Mouse (Mus musculus) brain, embryonic 18.5 days (tissue): ENCODE results near the gene Tnpo3.

Source experiments
- DNase-seq: peaks from one replicate; pipeline ENCODE4 v3.0.0-alpha.2; 2012; ENCODE audit warnings: low read depth, low spot score

Tnpo3 gene

DNA sequence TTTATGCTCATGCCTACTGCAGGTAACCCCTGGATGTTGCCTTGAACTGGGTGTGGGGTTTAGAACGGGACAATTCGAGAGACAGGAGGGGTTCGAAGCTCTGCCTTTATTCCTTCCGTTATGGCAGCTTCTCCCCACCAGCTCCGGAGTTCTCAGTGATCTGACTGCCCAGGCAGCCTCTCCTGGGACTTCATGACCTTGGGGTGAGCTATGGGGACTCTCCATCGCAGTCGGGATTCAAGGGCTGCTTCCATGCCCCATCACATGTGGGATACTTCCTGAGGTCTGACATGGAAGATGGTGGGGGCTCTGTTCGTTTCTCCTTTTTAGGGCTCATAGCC, 81.6 kb downstream of the Tnpo3 start:
- no peak for DNase-seq

DNA sequence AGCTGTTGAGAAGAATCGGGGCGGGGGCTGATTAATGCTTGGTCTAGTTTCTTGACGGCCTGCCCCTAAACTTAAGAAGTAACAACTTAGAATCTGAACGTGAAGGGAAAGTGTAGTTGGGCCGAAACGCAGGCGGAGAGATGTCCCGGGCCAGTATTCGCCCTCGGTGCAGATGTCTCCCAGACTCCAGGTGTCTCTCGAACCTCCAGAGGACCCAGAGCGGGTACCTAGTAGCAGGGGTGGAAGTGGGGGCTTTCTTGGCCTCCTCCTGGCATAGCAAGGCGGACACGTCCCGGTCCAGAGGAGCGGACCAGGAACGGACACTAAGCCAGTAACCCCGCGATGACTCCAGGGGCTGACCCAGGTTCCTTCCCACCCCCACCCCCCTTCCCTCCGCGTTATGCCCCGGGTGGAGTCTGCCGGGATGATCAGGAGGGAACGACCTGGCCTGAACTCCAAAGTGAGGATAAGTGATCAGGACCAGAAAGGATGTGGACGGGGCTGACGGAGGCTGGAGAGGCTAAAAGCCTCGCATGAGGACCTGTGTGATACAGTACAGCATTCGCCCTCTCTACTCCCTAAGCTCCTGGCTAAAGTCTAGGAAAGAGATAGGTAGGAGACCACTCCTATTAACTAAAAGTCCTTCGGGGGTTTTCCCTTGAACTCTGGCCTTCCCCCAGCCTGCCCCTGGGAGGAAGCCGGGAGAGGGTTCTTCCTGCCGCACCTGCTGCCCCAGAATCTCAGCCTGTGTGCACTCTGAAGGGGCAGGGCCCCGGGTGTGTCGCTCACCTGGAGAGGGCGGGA, 82.1 kb downstream of the Tnpo3 start:
- DNase-seq = no peak

DNA sequence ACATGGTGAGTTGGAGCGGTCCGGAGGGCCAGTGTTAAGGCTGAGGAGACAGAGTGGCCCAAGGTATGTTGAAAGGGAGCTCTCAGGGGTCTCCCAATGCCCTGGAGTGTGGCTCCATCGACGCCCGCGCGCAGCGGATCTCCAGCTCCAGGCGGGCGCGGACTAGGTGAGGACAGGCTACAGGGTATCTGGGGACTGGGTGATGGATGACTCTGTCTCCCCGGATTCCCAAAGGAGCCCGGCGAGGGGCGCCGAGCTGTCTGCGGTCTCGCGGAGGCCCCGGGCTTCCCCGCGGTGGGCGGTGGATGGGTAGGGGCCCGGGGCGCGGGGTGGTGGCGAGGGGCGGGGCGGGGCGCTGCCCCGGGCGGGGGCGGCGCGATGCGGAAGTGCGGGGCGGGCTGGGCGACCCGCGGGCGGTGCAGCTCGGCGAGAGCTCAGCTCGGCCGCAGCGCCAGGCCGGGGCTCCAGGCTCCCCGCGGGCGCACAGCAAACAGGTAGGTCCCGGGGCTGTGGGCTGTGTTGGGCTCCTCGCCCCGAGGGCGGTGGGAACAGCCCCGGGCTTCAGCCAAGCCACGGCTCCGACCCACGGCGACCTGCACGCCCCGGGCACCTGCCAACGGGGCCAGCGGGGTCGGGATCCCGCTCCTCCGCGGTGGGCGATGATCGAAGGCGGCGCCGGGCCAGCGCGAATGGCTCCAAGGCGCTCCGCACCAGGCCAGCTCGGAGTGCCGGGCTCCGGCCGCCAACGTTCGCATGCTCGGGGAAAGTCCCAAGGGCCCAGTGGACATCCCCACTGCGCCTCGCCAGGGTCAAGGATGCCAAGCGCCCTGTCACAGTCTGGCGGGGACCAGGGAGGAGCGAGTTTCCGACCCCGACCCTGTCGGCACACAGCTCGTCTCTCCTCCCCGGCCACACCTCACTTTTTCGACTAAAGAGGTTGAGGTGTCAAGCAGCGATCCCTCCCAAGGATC, 83.1 kb downstream of the Tnpo3 start, which contains the start of gene Irf5:
Gene Irf5, plus strand, starts transcription at position 345 of the 971 bp plus-strand sequence.
- DNase-seq = no peak

DNA sequence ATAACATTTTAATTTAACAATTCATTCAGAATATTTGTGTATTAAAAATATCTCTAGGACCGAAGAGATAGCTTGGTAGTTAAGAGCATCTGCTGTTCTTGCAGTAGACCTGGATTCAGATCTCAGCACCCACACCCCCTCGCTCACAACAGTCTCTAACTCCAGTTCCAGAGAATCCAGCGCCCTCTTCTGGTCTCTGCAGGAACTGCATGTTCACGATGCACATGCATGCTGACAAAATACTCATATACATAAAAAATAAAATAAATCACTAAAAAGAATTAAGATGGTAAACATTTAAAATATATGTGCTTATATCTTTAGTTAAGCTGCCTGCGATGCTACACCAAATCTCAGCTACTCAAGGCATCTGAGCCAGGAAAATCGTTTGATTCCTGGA, 84.4 kb downstream of the Tnpo3 start:
- no peak for DNase-seq

DNA sequence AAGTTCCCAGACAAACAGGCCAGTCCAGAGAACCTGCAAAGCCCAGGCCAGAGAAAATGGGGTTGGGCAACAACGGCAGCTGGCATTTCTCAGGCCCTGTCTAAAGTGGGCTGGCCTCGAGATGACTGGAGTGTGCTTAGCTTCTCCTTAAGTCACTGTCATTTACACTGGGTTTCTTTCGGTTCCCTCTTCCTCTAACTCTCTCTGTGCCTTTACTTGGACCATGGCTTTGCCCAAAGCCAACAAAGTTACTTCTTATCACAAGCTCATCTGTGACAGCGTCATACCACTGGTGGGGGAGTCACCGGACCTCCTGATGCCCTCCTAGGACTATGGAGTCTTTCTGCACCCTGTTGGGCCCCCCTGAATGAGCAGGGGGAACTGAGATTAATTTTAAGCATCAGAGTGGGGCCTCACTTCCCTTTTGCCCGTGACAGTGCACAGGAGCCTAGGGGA, 85.6 kb downstream of the Tnpo3 start:
- no peak for DNase-seq

DNA sequence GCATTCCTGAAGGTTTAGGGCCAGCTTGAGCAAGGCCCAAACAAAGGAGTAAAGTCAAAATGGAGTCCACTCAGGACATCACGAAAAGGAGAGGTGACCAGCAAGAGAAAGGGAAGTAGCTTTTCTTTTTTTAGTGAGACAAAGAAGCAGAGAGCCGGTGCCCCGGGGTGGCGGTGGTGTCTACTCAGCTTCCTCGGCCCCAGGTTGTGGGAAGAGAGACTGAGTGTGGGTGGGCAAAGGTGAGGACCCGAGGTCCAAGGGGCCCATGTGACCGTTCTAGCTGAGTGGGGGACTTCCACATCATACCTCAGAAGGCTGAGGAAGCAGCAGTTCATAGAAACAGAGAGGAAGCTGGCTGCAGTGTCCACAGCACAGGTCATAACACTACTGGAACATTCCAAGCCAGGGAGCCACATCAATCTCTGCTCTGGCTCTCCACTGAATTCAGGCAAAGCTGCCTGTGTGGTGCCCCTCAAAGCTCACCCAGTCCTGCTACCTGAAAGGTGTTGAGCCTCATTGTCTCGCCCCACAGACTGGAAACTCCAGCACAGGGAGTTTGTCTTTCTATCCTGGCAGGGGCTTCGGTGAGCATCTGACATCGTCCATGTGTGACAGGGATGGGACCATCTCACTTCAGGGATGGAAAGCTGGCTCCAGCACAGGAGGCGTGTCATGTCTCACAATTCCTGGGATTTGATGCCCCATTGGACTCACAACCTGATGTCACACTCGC, 86.2 kb downstream of the Tnpo3 start:
- no peak for DNase-seq

DNA sequence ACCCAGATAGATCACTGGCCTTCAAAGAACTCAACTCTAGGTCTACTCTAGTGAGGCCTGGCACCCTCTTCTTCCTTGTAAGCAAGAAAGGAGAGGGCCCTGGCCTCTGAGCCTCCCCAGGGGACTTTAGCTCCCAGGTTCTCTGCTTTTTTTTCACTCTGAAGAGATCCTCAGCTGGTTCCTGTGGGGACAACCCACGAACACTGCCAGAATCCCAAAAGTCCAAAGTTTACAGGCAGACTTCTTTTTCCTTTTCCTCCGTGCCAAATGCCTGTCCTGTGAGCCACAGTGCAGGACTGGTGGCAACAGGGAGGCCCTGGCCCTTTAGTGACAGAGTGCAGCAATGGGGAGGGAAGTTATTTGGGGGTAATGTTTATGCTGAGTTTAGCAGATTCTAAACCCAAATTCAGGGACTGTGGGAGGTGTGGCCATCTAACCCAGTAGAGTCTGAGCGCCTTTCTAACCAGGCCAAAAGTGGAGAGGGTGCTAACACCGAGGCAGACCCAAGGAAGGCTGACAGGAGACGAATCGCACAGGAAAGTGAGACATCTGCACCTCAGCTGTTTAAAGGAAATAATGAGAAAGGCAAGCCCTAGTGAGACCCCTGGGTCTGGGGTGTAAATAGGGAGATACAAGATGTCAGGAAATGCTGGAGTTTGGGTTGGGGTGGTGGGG, 86.9 kb downstream of the Tnpo3 start:
- no peak for DNase-seq

DNA sequence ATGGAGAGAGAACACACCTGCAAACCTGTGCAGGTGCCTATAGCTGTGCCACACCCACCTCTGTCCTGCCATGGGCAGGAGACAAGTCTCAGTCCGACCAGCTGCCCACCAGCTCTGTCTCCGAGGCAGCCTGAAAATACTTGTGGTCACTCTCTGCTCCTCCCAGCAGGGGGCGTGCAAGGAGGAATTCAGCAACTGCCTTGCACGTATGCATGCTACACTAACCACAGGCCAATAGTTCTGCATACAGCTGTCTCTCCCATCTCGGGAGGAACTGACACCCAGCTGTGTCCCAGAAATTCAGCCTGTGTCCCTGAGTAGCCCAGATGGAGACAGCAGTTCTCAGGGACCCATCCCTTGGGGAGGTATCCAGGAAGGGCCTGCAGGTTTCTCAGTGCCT, 92.5 kb downstream of the Tnpo3 start:
- DNase-seq = no peak

DNA sequence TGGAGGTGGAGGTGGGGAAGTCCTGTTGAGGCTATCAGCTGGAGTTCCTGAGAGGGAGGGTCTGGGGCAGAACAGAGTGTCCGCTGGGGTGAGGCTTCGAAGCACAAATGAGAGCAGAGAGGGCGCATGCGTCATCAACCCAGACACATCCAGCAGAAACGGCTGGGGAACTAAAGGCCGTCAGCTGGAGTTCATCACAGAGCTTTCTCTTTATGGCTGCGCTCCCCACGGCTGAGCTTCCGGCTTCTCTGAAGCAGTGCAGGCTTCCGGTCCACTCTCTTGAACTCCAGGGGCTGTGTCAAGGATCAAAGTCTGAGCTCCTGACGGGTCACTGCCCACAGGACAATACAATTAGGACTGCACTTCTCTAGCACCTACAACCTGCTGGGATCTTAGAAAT, 96.4 kb downstream of the Tnpo3 start:
- no peak for DNase-seq

DNA sequence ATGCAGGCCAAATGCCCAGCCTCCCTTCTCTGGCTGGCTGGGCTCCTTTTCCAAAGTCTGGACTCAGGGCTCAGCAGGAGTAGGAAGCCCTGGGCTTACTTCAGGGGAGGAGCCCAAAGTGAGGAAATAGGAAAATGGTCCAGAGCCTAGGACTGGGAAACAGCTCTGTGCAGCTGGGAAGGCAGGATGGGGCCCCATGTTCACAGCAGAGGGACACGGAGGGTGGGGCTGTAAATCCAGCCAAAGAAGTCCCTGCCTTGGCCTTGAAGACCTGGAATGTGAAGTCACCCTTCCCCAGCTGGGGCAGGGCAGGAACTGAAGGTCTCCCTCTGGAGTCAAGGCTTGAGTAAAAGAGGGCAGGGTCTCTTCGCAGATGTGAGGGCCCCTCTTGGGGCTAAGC, 100.6 kb downstream of the Tnpo3 start:
- no peak for DNase-seq

DNA sequence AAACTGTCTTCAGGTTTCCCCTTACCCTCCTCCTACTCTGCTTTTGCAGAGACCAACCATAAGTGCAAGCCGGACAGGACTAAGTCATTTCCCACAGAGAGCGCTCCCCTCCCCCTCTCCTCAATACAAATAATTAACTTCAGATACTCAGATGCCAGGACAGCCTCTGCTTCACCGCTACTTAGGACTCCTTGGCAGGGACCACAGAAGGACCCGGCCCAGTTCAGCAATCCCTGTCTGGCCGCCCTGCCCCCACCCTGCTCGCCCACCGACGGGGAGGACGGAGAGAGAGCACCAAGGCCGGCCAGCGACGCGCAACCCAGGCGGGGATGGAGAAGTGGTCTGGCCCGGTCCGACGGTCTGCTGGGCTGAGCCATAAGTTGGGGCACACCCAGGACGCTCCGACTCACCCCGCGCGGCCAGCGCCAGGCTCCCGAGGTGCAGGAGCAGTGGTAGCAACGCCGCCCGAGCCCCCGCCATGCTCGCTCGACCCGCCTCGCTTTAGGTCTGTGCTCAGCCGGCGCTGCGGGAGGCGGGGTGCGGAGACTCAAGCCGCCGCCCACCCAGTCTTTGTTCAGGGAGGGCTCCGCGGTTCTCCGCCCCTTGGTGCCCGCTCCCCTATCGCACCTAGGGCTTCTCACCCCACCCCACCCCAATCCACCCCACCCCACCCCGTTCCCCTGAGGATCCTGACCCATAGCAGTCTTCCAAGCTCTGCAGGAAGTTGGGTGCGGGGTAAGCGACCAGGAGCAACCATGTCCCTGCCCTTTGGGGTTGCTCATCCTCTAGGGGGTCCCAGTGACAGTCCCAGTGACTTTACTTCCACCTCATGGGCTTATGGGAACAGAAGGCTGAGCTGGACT, 102.0 kb downstream of the Tnpo3 start, which contains the start of gene Kcp:
Gene Kcp, minus strand, starts transcription at position 506 of the 863 bp plus-strand sequence.
- no peak for DNase-seq

DNA sequence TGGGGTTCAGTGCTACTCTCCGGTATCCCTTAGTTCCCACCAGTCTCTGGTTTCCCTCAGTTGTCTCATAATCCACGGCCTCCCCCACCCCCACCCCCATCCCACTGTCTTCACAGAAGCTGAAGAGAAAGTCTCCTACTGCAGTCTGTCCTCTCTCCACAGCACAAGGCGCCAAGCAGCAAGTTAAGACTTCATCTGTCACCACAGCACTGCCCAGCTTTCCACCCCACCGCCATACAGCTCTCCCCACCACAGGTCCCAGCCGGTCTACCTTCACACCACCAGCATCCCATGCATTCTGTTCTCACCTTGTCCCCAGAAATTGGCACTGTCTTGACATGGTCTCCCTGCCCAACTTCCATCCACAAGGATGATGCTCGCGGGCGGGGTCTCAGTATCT, 102.9 kb downstream of the Tnpo3 start:
- no peak for DNase-seq

DNA sequence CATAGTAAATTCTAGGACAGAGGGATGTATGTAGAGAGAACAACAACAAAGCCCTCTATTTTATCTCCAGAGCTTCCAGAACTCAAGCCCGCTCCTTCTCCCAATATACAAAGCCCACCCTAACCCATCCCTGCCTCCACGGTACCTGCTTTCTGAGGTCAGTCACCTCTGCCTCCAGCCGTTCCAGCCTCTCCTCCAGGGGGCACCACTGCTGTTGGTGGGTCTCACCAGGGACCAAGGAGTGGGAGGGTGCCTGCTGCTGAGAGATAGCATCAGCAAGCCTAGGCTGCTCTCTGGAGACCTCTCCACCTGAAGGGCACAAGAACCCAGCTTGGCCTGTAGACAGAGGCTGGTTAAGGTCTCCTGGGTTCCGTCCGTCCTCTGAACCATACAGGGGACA, 104.2 kb downstream of the Tnpo3 start:
- DNase-seq = no peak

DNA sequence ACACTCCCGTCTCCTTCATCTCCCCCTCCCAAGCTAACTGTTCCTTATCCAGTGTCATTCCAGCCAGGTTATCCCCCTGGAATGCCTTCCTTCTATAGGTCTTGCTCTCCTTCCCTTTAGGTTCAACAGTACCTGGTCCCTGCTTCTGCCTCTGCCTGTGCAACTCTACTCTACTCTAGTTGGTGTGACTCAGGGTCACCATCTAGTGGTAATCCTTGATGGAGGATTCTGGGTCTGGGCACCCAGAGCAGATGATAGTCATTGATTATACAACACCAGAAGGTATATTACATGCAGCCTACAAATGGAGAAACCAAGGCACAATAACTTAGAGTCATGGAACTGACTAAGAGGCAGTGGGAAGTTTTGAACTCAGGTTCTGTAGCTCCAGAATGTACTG, 108.1 kb downstream of the Tnpo3 start:
- DNase-seq = no peak

DNA sequence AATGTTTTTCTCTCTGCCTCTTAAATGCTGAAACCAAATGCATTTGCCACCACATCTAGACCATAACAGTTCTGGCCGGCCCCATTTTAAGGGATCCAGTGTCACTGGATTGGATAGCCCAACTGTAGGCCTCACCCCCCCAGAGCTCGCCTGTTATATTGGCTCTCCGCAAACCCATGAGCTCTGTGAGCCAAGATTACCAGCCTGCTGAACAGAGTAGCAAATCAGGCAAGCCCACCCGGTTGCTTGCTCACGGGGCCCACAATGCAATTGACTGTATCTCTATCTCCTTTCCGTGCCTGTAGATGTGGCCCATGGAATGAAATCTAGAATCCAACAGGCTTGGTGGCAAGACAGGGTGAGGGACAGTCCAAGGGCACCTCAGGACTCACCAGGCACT, 108.9 kb downstream of the Tnpo3 start:
- no peak for DNase-seq

DNA sequence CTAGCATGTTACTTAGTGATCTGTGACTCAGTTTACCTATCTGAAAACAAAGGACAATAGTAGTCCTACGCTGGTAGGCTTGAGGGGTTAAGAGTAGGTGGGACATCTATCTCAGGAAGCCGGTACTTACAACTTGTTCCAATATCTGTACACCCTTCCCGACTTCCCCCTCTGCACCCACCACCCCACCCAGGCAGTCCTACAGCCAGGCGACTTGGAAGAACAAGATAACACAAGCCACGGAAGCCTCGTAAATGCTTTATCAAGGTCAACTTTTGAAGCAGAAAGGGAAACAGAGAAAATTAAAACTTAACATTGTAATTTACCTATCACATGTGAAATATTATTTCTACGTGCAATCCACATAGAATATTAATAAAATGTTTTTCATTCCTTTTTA, 109.5 kb downstream of the Tnpo3 start:
- no peak for DNase-seq

DNA sequence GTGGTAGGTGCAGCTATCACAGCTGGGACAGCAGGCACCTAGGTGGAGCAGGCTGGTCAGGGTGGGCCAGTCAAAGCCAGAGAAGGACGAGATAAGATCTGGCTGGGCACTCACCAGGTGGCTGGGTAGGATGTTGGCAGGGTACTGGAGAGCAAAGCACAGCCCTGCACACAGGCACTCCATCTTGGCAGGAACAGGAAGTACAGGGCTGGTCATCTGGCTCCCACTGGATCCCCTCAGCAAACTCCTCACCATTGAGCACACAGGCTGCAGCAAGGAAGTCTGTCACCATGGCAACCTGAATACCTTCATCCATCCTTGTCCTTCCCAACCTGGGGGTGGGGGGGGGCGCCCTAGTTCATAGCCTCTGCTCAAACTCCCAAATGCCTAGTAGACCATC, 111.9 kb downstream of the Tnpo3 start:
- DNase-seq = no peak

DNA sequence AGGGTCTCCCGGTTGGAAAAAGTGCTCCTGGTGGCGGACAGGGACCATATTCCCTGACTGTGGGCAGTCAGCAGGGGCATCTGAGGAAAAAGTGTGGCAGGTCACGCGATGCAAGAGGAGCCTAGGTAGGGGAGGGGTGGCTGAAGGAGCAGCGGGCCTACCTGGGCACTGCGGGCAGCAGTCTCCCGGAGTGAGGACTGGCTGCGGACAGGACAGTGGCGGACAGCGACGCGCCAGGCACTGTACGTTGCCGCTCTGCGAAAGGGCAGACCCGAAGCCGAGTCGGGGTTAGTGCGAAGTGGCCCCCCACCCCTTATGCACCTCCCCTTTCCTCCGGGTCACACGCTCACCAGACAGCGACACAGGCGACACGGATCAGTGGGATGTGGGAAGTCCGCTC, 113.4 kb downstream of the Tnpo3 start:
- DNase-seq = no peak

DNA sequence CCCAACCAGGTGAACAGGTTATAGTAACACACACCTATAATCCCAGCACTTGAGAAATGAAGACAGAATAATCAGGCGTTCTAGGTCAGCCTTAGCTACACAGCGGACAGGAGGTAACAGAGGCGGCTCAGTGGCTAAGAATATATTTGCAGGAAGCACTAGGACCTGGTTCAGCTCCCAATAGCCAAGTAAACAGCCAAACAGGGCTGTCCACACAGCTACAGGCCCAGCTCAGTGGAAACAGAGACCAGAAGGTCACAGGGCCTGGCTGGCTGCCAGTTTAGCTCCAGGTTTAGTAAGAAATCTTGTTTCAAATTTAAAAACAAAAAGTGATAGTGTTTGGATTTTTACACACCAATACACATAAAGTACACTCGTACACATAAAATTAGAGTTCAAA, 115.6 kb downstream of the Tnpo3 start:
- DNase-seq = no peak
